In genomic region chr2:153631976-153632870, GRCm38 (mm10) we compare ENCODE assay signal across 8 mouse cellular contexts. TPM values are rescaled to one million over a fixed set of nuclear protein-coding genes. Genes with fewer than 3 reads are reported as not detected.
DNase-seq lines count a peak whose midpoint lies in the region; ATAC-seq lines count a peak whose summit lies in the region.

TSS of gene Commd7 (minus strand) at chr2:153632781.

- H3K36me3 ChIP-seq in hindbrain, embryonic 13.5 days = peaks cover 18% of the 10 kb centered on the region

- H3K4me3 ChIP-seq in hindbrain, embryonic 13.5 days = peak within 1 kb of the TSS; percentile 88

- ATAC-seq in hindbrain, embryonic 13.5 days (ENCODE audit: low FRiP score) = peak; percentile 90

- DNase-seq in NIH3T3 (ENCODE audit: low read depth) = peak; percentile 89
- DNase-seq in cerebellum, postnatal 14 days = peak; percentile 88 to 92
- DNase-seq in frontal cortex, postnatal 25 days (ENCODE audit: low spot score in 2 of 2) = peak; percentile 71 to 80
- peak; percentile 80 to 92 for DNase-seq in layer of hippocampus, postnatal 25 days (ENCODE audit: extremely low spot score in 1 of 2, low spot score in 1 of 2)
- DNase-seq in lung, postnatal 14 days = peak; percentile 94
- peak; percentile 92 for DNase-seq in ovary, postnatal 36 days (ENCODE audit: low spot score)
- DNase-seq in thymus, postnatal 14 days = peak; percentile 92

- 5% methylated on average over 53 of the region's 53 CpGs for WGBS in hindbrain, embryonic 13.5 days

- H3K27me3 ChIP-seq in hindbrain, embryonic 13.5 days = no peaks in the 10 kb centered on the region

- peak within 1 kb of the TSS; percentile 94 for H3K27ac ChIP-seq in hindbrain, embryonic 13.5 days

- H3K4me1 ChIP-seq in hindbrain, embryonic 13.5 days (replicated peaks) = peaks cover 21% of the 10 kb centered on the region

- peak within 1 kb of the TSS; percentile 94 for H3K9ac ChIP-seq in hindbrain, embryonic 13.5 days

- H3K4me2 ChIP-seq in hindbrain, embryonic 13.5 days = peak within 1 kb of the TSS; percentile 75

- H3K9me3 ChIP-seq in hindbrain, embryonic 13.5 days = no peaks in the 10 kb centered on the region

RNA-seq across cellular contexts. Expression of gene Commd7, which starts in this region (rescaled TPM):
- polyA plus RNA-seq in hindbrain, embryonic 13.5 days (2015; fragmentation: Nextera tagmentation; extraction: Ambion mirVana) = 88.3 and 88.8 TPM in 2 replicates
- total RNA-seq in layer of hippocampus, postnatal 25 days (2021) = 10 to 100 TPM; 29.1 to 30.9 TPM

Comparison
In these comparisons a context has a peak if more than half of its experiments do, and no peak if none do; other contexts are left out.
1. Peak in every context shown above with its lines: DNase-seq, ATAC-seq, H3K4me3 ChIP-seq and H3K27ac ChIP-seq.